Mouse (Mus musculus) gastrocnemius, adult 18-20 months (tissue): ENCODE data around the gene Gm20388. TPM values are rescaled to one million over a fixed set of nuclear protein-coding genes. Genes with fewer than 3 reads are reported as not detected.
A peak's percentile ranks its signal among the peaks of the same experiment; 100 is the strongest.

Experiments
- DNase-seq: peaks from one replicate; pipeline ENCODE4 v3.0.0; 2021; ENCODE audit warnings: low spot score
- total RNA-seq, 2 experiments: library from RNA; stranded (reverse); gene quantifications; 2 replicates each; pipeline ENCODE4 v1.2.3; 2021

Gm20388 gene
- total RNA-seq, 2 experiments from 2014 or later: 10.5 to 12.3 TPM

GRCm38 (mm10) chr8:121092627-121093026, 1182.0 kb downstream of the Gm20388 start:
- DNase-seq: peak; percentile 87

- DNase-seq: no peak
These were observed 1182.9 kb downstream of the Gm20388 start for GRCm38 (mm10) chr8:121093496-121093895.

GRCm38 (mm10) chr8:121104049-121104818, 1193.6 kb downstream of the Gm20388 start:
- DNase-seq: peak; percentile 75

GRCm38 (mm10) chr8:121107668-121108656, 1197.3 kb downstream of the Gm20388 start, which contains the start of gene Mthfsd:
Mthfsd (minus strand) TSS chr8:121108392.
- DNase-seq: peak; percentile 99

- no peak for DNase-seq
These were observed 1198.0 kb downstream of the Gm20388 start for GRCm38 (mm10) chr8:121108657-121109056.

GRCm38 (mm10) chr8:121111145-121111907, 1200.7 kb downstream of the Gm20388 start:
- no peak for DNase-seq

GRCm38 (mm10) chr8:121113261-121113660, 1202.6 kb downstream of the Gm20388 start:
- peak; percentile 98 for DNase-seq

- no peak for DNase-seq
These were observed 1204.5 kb downstream of the Gm20388 start for GRCm38 (mm10) chr8:121115136-121115535.

- peak; percentile 86 for DNase-seq
These were observed 1205.3 kb downstream of the Gm20388 start, which contains the start of gene Foxc2 for GRCm38 (mm10) chr8:121115948-121116347. Foxc2 (plus strand) TSS chr8:121116171.

- DNase-seq: no peak
These were observed 1206.0 kb downstream of the Gm20388 start for GRCm38 (mm10) chr8:121116591-121117185.

GRCm38 (mm10) chr8:121117186-121117651, 1206.6 kb downstream of the Gm20388 start:
- DNase-seq: no peak

GRCm38 (mm10) chr8:121117906-121118305, 1207.3 kb downstream of the Gm20388 start:
- DNase-seq: no peak

GRCm38 (mm10) chr8:121118634-121119420, 1208.2 kb downstream of the Gm20388 start:
- DNase-seq: no peak

- no peak for DNase-seq
These were observed 1209.2 kb downstream of the Gm20388 start for GRCm38 (mm10) chr8:121119635-121120455.

- DNase-seq: no peak
These were observed 1210.1 kb downstream of the Gm20388 start for GRCm38 (mm10) chr8:121120456-121121419.

GRCm38 (mm10) chr8:121121704-121122103, 1211.1 kb downstream of the Gm20388 start:
- no peak for DNase-seq

- DNase-seq: no peak
These were observed 1211.7 kb downstream of the Gm20388 start for GRCm38 (mm10) chr8:121122368-121122767.

- no peak for DNase-seq
These were observed 1212.5 kb downstream of the Gm20388 start for GRCm38 (mm10) chr8:121123113-121123512.
